Mouse (Mus musculus): ENCODE data around the gene Lcn5. TPM values are rescaled to one million over a fixed set of nuclear protein-coding genes. Genes with fewer than 3 reads are reported as not detected.
"Not testable (repeated sequence)": the region's sequence is repeated elsewhere in the genome, so short reads cannot be mapped to it uniquely, and the experiment has no call there.

Lcn5 gene
- total and polyA plus RNA-seq, 3 experiments = not detected

DNA sequence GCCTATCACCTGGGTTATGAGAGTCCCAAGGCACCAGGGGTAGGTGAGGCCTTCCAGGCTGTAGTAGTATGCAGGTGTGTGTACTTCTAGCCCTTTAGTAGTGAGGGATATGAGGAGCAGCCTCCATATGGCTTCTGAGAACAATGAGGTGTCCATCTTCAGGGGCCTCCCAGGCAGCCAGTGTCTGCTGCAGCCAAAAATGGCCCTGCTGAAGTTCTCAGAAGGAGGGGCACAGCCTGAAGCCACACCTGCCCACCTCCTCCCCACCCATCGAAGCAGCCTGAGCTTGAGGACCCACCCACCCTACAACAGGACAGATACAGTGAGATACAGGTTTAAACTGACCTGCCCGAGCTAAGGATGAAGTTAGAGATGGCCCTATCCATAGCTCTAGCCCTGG is 24.7 kb downstream of the Lcn5 start, which contains the start of gene Lcn10:
Gene Lcn10, plus strand, starts transcription at position 301 of the 400 bp plus-strand sequence.
- ATAC-seq (ENCODE audit: extremely low read depth, insufficient number of reproducible peaks, low FRiP score, poor library complexity, severe bottlenecking) (no peak), DNase-seq (ENCODE audit: low spot score) (no peak)
- TF ChIP-seq GATA2 (IDR thresholded peaks at IDR 0.05; ENCODE audit: borderline replicate concordance, low read depth, low read length) = no peak
- no peak for TF ChIP-seq GATA1 (IDR thresholded peaks at IDR 0.05; ENCODE audit: borderline replicate concordance, low read length)
- TF ChIP-seq POLR2AphosphoS5 (IDR thresholded peaks at IDR 0.05; ENCODE audit: insufficient replicate concordance, low read depth, low read length) = no peak
- TF ChIP-seq CTCF (IDR thresholded peaks at IDR 0.05; ENCODE audit: low read depth, low read length) = no peak
- no peak for TF ChIP-seq TAL1 (conservative IDR thresholded peaks at IDR 0.05; ENCODE audit: low read depth, low read length)
- Histone ChIP-seq H3K27me3 (ENCODE audit: insufficient read depth, low read length) (peaks cover 2% of the 10 kb centered on the region; the same call in 1 of the 2 replicates), H3K36me3 (replicated peaks) (no peaks in the 10 kb centered on the region), H3K9me3 (replicated peaks) (no peaks in the 10 kb centered on the region), H3K4me3 (ENCODE audit: low read depth, low read length) (no peak within 1 kb of the TSS), H3K4me1 (ENCODE audit: insufficient read depth, low read depth, low read length) (no peaks in the 10 kb centered on the region)

DNA sequence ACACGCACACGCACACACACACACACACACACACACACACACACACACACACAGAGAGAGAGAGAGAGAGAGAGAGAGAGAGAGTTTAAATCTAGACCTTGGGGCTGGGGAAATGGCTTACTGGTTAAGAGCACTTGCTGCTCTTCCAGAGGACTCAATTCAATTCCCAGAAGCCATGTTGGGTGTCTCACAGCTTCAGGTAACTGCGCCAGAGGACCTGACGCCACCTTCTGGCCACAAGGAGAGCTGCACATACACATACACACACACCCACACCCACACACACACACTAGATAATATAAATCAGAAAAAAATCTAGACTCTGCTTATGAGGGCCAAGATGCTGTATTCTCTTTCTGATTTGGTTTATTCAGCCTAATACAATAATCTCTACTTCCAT is 29.2 kb downstream of the Lcn5 start:
- Histone ChIP-seq H3K4me1 (ENCODE audit: insufficient read depth, low read depth, low read length) (no peaks in the 10 kb centered on the region), H3K4me3 (ENCODE audit: low read depth, low read length) (no peak overlapping the region), H3K36me3 (replicated peaks) (no peaks in the 10 kb centered on the region), H3K27me3 (ENCODE audit: insufficient read depth, low read length) (no peaks in the 10 kb centered on the region; the same call in 1 of the 2 replicates), H3K9me3 (replicated peaks) (no peaks in the 10 kb centered on the region)
- DNase-seq (ENCODE audit: low spot score) = no peak
- TF ChIP-seq GATA1 (IDR thresholded peaks at IDR 0.05; ENCODE audit: borderline replicate concordance, low read length) (no peak), TAL1 (conservative IDR thresholded peaks at IDR 0.05; ENCODE audit: low read depth, low read length) (no peak), POLR2AphosphoS5 (IDR thresholded peaks at IDR 0.05; ENCODE audit: insufficient replicate concordance, low read depth, low read length) (no peak), CTCF (IDR thresholded peaks at IDR 0.05; ENCODE audit: low read depth, low read length) (no peak), GATA2 (IDR thresholded peaks at IDR 0.05; ENCODE audit: borderline replicate concordance, low read depth, low read length) (no peak)
- no peak for ATAC-seq (ENCODE audit: extremely low read depth, insufficient number of reproducible peaks, low FRiP score, poor library complexity, severe bottlenecking)

DNA sequence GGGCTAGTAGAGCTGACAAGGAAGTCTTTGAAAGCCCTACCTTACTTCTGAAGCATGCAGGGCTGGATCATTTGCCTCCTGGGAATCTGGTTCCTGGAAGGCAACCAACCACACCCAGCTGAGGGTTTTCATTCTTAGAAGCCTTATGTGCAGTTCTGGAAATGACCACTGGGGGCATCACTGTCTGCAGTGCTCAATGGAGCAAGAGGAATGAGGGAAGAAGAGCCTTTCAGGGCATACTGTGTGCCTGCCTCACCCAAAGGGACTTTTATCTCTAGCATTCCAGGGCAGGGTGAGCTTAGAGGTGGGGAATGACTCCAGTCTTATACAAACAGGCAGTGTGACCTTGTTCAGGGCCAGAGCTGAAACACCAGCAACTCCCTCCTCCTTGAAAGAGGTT is 36.9 kb downstream of the Lcn5 start:
- TF ChIP-seq CTCF (IDR thresholded peaks at IDR 0.05; ENCODE audit: low read depth, low read length) = peak; percentile 85
- no peak for TF ChIP-seq GATA1 (IDR thresholded peaks at IDR 0.05; ENCODE audit: borderline replicate concordance, low read length)
- no peak for TF ChIP-seq GATA2 (IDR thresholded peaks at IDR 0.05; ENCODE audit: borderline replicate concordance, low read depth, low read length)
- DNase-seq (ENCODE audit: low spot score) (peak; percentile 20), ATAC-seq (ENCODE audit: extremely low read depth, insufficient number of reproducible peaks, low FRiP score, poor library complexity, severe bottlenecking) (no peak)
- peaks cover 8% of the 10 kb centered on the region; the same call in 1 of the 2 replicates for H3K27me3 ChIP-seq (ENCODE audit: insufficient read depth, low read length)
- no peaks in the 10 kb centered on the region for H3K36me3 ChIP-seq (replicated peaks)
- H3K4me1 ChIP-seq (ENCODE audit: insufficient read depth, low read depth, low read length) = no peaks in the 10 kb centered on the region
- no peaks in the 10 kb centered on the region for H3K9me3 ChIP-seq (replicated peaks)
- no peak overlapping the region for H3K4me3 ChIP-seq (ENCODE audit: low read depth, low read length)

DNA sequence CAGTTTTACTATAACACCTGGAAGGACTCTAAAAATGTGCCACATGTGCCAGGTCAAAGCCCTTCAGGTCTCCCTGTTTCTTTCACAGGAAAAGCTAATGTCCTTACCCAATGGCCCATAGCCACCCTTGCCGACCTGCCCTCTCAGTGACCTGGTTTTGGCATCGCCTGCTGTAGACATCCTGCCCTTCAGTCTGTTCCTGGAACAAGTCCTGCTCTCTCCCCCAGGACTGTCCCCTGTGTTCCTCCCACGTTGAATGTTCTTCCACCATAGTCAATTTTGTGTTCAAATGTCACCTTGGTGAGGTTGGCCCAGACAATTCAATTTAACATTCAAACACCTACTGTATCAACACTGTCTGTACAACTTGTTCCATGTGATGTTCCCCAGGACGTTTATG is 39.2 kb downstream of the Lcn5 start:
- Histone ChIP-seq H3K27me3 (ENCODE audit: insufficient read depth, low read length) (peaks cover 11% of the 10 kb centered on the region; the same call in 1 of the 2 replicates), H3K4me1 (ENCODE audit: insufficient read depth, low read depth, low read length) (no peaks in the 10 kb centered on the region), H3K36me3 (replicated peaks) (no peaks in the 10 kb centered on the region), H3K4me3 (ENCODE audit: low read depth, low read length) (no peak overlapping the region), H3K9me3 (replicated peaks) (no peaks in the 10 kb centered on the region)
- DNase-seq (ENCODE audit: low spot score) (no peak), ATAC-seq (ENCODE audit: extremely low read depth, insufficient number of reproducible peaks, low FRiP score, poor library complexity, severe bottlenecking) (no peak)
- TF ChIP-seq GATA2 (IDR thresholded peaks at IDR 0.05; ENCODE audit: borderline replicate concordance, low read depth, low read length) = no peak
- TF ChIP-seq TAL1 (conservative IDR thresholded peaks at IDR 0.05; ENCODE audit: low read depth, low read length) = no peak
- TF ChIP-seq POLR2AphosphoS5 (IDR thresholded peaks at IDR 0.05; ENCODE audit: insufficient replicate concordance, low read depth, low read length) = no peak
- TF ChIP-seq GATA1 (IDR thresholded peaks at IDR 0.05; ENCODE audit: borderline replicate concordance, low read length) = no peak
- TF ChIP-seq CTCF (IDR thresholded peaks at IDR 0.05; ENCODE audit: low read depth, low read length) = no peak

DNA sequence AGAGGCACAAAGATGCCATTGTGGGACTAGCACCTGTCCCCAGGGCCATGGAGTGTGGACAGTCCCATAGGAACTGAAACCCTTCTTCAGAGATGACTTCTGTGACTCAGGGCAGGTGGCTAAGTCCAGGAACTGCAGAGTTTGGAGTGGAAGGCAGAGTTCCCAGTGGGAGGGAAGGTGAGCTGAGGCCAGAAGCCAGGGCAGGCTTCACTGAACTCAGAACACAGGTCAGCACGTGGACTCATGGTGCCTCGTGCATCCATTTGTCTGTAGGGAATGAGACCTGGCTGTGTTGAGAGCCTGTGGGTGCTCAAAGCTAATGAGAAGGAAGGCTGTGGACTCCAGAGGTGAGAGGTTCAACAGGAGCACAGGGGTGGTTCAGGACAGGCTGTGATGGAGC is 40.9 kb downstream of the Lcn5 start:
- Histone ChIP-seq H3K27me3 (ENCODE audit: insufficient read depth, low read length) (peaks cover 11% of the 10 kb centered on the region; the same call in 1 of the 2 replicates), H3K9me3 (replicated peaks) (no peaks in the 10 kb centered on the region), H3K36me3 (replicated peaks) (no peaks in the 10 kb centered on the region), H3K4me3 (ENCODE audit: low read depth, low read length) (no peak overlapping the region), H3K4me1 (ENCODE audit: insufficient read depth, low read depth, low read length) (no peaks in the 10 kb centered on the region)
- ATAC-seq (ENCODE audit: extremely low read depth, insufficient number of reproducible peaks, low FRiP score, poor library complexity, severe bottlenecking) (no peak), DNase-seq (ENCODE audit: low spot score) (no peak)
- no peak for TF ChIP-seq CTCF (IDR thresholded peaks at IDR 0.05; ENCODE audit: low read depth, low read length)
- TF ChIP-seq POLR2AphosphoS5 (IDR thresholded peaks at IDR 0.05; ENCODE audit: insufficient replicate concordance, low read depth, low read length) = no peak
- TF ChIP-seq TAL1 (conservative IDR thresholded peaks at IDR 0.05; ENCODE audit: low read depth, low read length) = no peak
- TF ChIP-seq GATA2 (IDR thresholded peaks at IDR 0.05; ENCODE audit: borderline replicate concordance, low read depth, low read length) = no peak
- no peak for TF ChIP-seq GATA1 (IDR thresholded peaks at IDR 0.05; ENCODE audit: borderline replicate concordance, low read length)

DNA sequence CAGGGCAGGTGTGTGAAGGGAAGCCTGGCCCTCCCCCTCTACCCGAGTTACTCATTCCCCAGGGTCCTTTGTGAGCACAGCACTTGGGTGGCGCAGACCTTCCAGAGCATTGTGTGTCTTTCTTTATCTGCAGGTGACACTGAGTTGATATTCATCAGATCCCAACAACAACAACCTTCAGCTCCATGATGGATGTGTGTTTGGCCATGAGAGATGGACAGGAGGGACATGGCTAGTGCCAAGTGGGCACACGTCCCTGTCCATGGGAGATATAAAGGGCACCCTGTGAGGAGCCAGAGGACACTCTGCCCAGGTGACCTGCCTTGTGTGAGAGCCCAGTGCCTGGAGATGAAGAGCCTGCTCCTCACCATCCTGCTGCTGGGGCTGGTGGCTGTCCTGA is 42.0 kb downstream of the Lcn5 start, which contains the start of gene Obp2a:
Gene Obp2a, plus strand, starts transcription at position 301 of the 400 bp plus-strand sequence.
- not testable (repeated sequence) for H3K36me3 ChIP-seq (replicated peaks); H3K4me3 ChIP-seq (ENCODE audit: low read depth, low read length); H3K9me3 ChIP-seq (replicated peaks); ATAC-seq (ENCODE audit: extremely low read depth, insufficient number of reproducible peaks, low FRiP score, poor library complexity, severe bottlenecking); H3K4me1 ChIP-seq (ENCODE audit: insufficient read depth, low read depth, low read length); DNase-seq (ENCODE audit: low spot score)
- H3K27me3 ChIP-seq (ENCODE audit: insufficient read depth, low read length) = peaks cover 11% of the 10 kb centered on the region; the same call in 1 of the 2 replicates

DNA sequence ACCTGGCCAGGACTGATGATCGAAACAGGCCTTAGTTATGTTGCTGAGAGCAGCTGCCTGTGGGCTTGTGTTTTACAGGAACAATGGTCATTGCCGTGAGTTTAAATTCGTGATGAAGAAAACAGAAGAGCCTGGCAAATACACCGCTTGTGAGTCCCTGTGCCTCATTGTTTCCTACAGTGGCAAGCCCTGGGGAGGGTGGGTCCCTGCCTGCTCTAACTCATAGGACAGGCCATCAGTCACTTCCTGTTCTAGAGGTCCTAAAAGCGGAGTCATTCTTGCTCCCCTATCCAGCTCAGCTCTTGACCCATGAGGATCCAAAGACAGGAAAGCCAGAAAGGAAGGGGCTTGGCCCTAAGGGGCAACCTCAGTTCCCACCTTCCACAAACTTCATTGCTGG is 43.2 kb downstream of the Lcn5 start:
- no peaks in the 10 kb centered on the region for H3K36me3 ChIP-seq (replicated peaks)
- peaks cover 11% of the 10 kb centered on the region; the same call in 1 of the 2 replicates for H3K27me3 ChIP-seq (ENCODE audit: insufficient read depth, low read length)
- no peak overlapping the region for H3K4me3 ChIP-seq (ENCODE audit: low read depth, low read length)
- no peaks in the 10 kb centered on the region for H3K9me3 ChIP-seq (replicated peaks)
- no peaks in the 10 kb centered on the region for H3K4me1 ChIP-seq (ENCODE audit: insufficient read depth, low read depth, low read length)
- ATAC-seq (ENCODE audit: extremely low read depth, insufficient number of reproducible peaks, low FRiP score, poor library complexity, severe bottlenecking) (no peak), DNase-seq (ENCODE audit: low spot score) (no peak)
- TF ChIP-seq CTCF (IDR thresholded peaks at IDR 0.05; ENCODE audit: low read depth, low read length) (no peak), TAL1 (conservative IDR thresholded peaks at IDR 0.05; ENCODE audit: low read depth, low read length) (no peak), GATA2 (IDR thresholded peaks at IDR 0.05; ENCODE audit: borderline replicate concordance, low read depth, low read length) (no peak), GATA1 (IDR thresholded peaks at IDR 0.05; ENCODE audit: borderline replicate concordance, low read length) (no peak), POLR2AphosphoS5 (IDR thresholded peaks at IDR 0.05; ENCODE audit: insufficient replicate concordance, low read depth, low read length) (no peak)
